Mouse (Mus musculus): ENCODE measurements around the gene Nup107.
"Not testable (repeated sequence)": the region's sequence is repeated elsewhere in the genome, so short reads cannot be mapped to it uniquely, and the experiment has no call there.

The Nup107 gene

GRCm38 (mm10) chr10:117750529-117751281, 41.8 kb downstream of the Nup107 start:
- DNase-seq: no peak

- no peak for DNase-seq
These were observed 42.6 kb downstream of the Nup107 start for GRCm38 (mm10) chr10:117749787-117750343.

DNA sequence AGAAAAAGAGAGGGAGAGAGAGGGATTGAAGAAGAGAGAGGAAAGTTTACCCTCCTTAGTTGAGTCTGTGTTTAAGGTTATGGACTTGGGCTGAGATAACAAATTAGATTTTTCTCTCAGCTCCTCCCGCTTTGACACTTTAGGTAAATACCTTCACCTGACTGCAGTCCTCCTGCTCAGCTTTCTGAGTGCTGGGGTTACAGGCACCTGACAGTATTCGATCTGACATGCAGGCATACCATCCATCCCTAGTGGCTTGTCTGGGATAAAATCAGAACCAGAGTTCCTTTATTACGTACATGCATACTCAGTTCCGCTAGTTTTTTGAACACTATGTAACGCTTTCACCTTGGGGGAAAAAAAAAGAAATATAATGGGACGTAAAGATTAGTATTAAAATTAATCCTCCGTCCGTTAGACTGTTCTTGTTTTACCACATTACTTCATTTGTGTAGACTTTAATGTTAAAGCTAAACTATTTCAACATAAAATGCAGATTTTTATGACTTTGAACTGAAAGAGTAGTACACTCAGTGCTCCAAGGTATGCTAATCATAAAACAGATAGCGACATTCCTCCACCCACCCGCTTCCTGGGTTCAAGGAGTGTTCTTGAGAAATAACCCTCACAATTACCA, 43.3 kb downstream of the Nup107 start:
- no peak for DNase-seq

GRCm38 (mm10) chr10:117748276-117749049, 44.0 kb downstream of the Nup107 start:
- DNase-seq: no peak

- no peak for DNase-seq
These were observed 44.8 kb downstream of the Nup107 start for GRCm38 (mm10) chr10:117747711-117748110.

- DNase-seq: peak; percentile 95
These were observed 46.1 kb downstream of the Nup107 start, which contains the start of gene Slc35e3 for GRCm38 (mm10) chr10:117746297-117746883. Slc35e3 (minus strand) TSS chr10:117746365.

DNA sequence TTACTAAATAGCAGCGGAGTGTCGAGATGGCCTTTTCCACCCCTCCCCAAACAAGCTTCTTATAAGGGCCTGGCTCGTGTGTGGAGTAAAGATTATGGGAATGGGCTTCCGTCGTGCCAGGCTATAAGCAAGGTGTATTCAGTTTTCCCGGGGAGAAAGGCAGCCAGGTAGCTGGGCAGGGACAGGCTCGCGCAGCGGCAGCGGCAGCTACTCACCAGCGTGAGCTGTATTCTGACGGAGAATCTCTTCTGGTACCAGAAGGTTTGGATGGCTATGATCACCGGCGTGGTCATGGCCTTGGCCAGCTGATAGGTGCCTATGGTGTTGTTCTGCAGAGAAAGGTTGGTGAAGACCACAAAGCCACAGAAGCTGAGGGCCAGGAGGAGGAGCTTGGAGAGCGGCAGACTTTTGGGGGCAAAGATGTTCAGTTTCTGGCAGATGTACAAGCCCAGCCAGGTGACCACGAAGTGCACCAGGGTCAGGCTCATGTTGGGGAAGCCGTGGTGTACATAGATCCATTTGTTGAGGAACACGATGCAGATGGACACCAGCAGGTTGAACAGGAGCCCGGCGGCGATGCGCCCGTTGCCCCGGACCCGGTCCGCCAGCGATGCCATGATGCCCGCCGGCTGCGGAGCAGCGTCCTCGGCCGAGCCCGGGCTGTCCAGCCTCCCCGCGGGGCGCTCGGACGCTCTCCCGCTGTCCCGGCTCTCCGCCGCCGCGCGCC, 46.8 kb downstream of the Nup107 start:
- DNase-seq: peak; percentile 11

DNA sequence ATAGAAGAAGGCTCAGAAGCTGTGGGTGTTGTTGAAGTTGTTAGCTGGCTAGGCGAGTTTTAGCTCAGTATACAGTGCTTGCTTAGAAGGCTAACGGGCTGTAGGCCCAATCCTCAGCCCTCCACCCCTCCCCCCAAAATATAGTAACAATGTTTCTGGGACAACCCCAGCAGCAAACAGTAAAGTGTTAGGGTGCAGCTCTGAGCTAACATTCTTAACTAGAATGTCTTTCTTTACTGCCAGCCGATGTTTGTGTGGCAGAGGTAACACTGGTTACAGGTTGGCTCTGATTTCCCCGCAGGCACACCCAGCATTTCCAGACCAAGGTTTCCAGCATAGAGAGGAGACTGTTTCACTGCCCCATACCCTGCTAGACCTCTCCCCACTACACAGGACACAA, 48.6 kb downstream of the Nup107 start:
- DNase-seq: no peak

DNA sequence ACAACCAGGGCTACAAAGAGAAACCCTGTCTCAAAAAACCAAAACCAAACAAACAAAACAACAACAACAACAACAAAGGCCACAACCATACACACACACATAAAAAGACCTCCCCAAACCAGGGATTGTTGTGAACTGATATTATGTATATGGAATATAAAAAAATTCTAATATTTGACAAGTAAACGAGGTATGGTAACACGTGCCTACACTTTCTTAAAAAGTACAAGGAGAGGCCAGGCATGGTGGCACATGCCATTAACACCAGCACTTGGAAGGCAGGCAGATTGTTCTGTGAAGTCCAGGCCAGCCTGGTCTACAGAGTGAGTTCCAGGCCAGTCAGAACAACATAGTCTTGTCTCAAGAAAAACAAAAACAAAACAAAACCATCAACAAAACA, 49.3 kb downstream of the Nup107 start:
- DNase-seq: no peak

DNA sequence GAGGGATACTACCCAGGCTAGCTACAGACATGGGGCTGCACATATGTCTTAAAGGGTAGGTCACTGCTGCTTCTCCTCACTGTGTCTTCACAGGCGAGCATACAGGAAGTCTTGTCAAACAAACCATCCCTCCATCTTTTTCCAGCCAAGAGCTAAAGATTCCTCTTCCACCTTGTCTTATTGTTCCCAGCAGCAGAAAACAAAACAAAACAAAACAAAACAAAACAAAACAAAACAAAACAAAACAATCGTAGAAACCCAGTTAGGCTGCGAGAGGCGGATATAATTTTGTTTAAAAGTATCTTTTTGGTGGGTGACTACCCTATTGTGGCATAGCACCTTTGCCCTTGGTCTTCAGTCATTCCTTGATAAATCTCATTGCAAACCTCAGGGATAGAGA, 49.9 kb downstream of the Nup107 start:
- no peak for DNase-seq

DNA sequence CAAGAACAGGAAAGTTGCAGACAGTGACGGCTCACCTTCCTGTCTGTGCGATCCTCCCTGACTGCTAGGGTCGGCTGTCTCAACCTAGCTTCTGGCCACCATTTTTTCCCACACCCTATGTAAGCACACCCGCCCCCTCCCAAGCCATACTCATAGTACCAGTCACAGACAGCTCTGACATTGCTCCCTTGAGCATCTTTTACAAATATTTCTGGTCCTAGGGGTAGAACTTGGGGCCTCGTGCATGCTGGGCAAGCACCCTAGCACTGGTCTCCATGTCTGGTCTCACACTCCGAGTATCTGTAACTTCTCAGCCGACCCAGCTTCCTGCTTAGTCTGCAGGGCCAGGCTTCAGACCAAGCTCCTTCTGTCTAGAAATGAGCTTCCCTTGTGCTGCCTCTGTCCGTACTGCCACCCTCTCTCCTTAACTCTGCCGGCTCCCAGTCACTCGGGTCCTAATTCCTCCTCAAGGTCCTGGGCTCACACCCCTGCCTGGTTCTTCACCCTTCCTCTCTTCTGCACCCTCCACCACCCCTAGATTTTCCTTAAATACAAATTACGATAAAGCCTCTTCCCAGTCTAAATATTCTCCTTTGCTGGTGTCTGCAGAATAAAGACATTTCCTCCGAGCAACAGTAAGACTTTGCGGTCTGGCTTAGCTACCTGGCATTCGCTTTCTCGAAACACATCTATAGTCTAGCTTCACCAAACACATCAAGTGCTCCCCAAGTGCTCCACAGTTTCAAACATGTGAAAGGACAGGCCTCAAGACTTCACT, 50.6 kb downstream of the Nup107 start:
- no peak for DNase-seq

GRCm38 (mm10) chr10:117740921-117741320, 51.6 kb downstream of the Nup107 start:
- DNase-seq: no peak

DNA sequence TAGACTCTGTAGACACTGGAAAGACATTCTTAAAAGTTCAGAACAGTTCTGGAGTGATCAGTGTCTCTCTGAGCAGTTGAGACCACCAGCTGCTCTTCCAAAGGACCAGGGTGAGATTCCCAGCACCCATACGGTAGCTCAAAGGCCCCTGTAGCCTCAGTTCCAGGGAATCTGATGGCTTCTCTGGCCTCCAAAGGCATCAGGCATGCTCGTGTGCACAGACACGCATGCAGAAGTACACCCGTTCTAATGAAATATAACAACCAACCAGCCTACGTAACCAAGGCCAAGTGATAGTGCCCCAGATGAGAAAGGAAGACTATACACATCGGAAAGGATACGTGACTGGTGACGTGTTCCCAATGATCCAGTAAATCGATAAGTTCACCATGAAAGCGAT, 52.3 kb downstream of the Nup107 start:
- DNase-seq: no peak

- no peak for DNase-seq
These were observed 52.9 kb downstream of the Nup107 start for GRCm38 (mm10) chr10:117739648-117739948.

GRCm38 (mm10) chr10:117738928-117739647, 53.4 kb downstream of the Nup107 start:
- no peak for DNase-seq

DNA sequence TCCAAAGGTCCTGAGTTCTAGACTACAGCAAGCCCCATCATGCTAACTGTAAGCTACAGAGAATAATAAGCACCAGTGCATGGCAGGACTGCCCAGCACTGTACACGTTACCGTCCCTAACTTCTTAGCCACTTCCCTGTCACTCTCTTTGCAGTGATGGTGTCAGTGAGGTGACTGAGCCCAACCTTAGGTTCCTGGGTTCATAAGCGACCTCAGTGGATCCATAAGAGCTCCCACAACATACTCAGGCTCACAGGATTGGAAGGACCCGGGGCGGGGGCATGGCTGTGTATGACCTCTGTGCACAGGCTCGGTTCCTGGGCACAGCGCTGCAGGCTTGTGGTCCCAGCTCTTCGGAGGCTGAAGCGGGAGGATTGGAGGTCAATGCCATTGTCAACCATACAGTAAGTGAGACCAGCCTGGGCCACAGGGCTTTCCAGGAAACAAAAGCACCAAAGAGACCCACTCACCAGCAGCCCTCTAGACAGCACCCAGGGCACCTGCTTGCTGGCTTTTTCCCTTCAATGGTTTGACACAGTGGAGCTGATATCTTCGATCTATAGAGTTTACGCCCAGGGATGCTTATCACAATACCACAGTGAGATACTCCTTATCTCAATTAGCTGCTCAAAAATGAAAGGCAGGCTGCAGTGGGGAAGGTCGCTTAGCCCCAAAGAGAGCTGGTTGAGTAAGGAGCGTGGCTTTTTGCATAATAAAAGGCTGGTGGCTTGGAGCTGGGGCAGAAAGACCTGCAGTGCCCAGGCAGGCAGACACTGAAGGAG, 54.2 kb downstream of the Nup107 start:
- DNase-seq: no peak

DNA sequence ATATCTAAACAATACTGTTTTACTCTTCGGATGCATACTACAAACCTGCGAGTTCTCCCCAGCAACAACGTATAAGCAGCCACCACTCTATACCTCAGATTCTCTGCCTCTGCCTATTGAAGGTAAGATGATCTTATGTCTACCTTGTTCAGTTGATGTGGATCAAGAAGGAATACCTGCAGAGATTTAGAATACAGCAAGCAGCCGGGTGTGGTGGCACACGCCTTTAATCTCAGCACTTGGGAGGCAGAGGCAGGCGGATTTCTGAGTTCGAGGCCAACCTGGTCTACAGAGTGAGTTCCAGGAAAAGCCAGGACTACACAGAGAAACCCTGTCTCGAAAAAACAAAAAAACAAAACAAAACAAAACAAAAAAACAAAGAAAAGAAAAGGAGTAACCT, 55.0 kb downstream of the Nup107 start:
- not testable (repeated sequence) for DNase-seq

- no peak for DNase-seq
These were observed 55.4 kb downstream of the Nup107 start for GRCm38 (mm10) chr10:117737075-117737474.

- DNase-seq: no peak
These were observed 55.9 kb downstream of the Nup107 start for GRCm38 (mm10) chr10:117736573-117736972.

- DNase-seq: not testable (repeated sequence)
These were observed 57.1 kb downstream of the Nup107 start for GRCm38 (mm10) chr10:117735396-117735795.
